Mouse (Mus musculus): Measurements from ENCODE around the gene Znfx1.
A peak's percentile ranks its signal among the peaks of the same experiment; 100 is the strongest.

Gene Znfx1

GRCm38 (mm10) chr2:167071641-167072601 is 9.1 kb upstream of the Znfx1 start:
- DNase-seq (ENCODE audit: low read depth, low spot score), result peak; percentile 96

- no peak for DNase-seq (ENCODE audit: low read depth, low spot score)
Observed at GRCm38 (mm10) chr2:167071266-167071640, 8.4 kb upstream of the Znfx1 start.

- DNase-seq (ENCODE audit: low read depth, low spot score), result no peak
Observed at GRCm38 (mm10) chr2:167070341-167070740, 7.5 kb upstream of the Znfx1 start.

- no peak for DNase-seq (ENCODE audit: low read depth, low spot score)
Observed at GRCm38 (mm10) chr2:167067575-167067974, 4.8 kb upstream of the Znfx1 start.

GRCm38 (mm10) chr2:167066528-167067516 is 4.0 kb upstream of the Znfx1 start:
- no peak for DNase-seq (ENCODE audit: low read depth, low spot score)

- no peak for DNase-seq (ENCODE audit: low read depth, low spot score)
Observed at GRCm38 (mm10) chr2:167066031-167066430, 3.2 kb upstream of the Znfx1 start.

- DNase-seq (ENCODE audit: low read depth, low spot score), result no peak
Observed at GRCm38 (mm10) chr2:167064601-167065295, 1.9 kb upstream of the Znfx1 start.

GRCm38 (mm10) chr2:167063906-167064496 is 1.2 kb upstream of the Znfx1 start:
- no peak for DNase-seq (ENCODE audit: low read depth, low spot score)

GRCm38 (mm10) chr2:167062497-167062911 is 311 bp downstream of the Znfx1 start:
- DNase-seq (ENCODE audit: low read depth, low spot score), result peak; percentile 71

- DNase-seq (ENCODE audit: low read depth, low spot score), result no peak
Observed at GRCm38 (mm10) chr2:167061381-167062034, 1.3 kb downstream of the Znfx1 start.

- no peak for DNase-seq (ENCODE audit: low read depth, low spot score)
Observed at GRCm38 (mm10) chr2:167060761-167061160, 2.1 kb downstream of the Znfx1 start.

GRCm38 (mm10) chr2:167060360-167060759 is 2.5 kb downstream of the Znfx1 start:
- DNase-seq (ENCODE audit: low read depth, low spot score), result no peak

- DNase-seq (ENCODE audit: low read depth, low spot score), result no peak
Observed at GRCm38 (mm10) chr2:167059960-167060359, 2.9 kb downstream of the Znfx1 start.

GRCm38 (mm10) chr2:167059536-167059935 is 3.3 kb downstream of the Znfx1 start:
- no peak for DNase-seq (ENCODE audit: low read depth, low spot score)

GRCm38 (mm10) chr2:167058814-167059387 is 3.9 kb downstream of the Znfx1 start:
- DNase-seq (ENCODE audit: low read depth, low spot score), result no peak

GRCm38 (mm10) chr2:167058201-167058600 is 4.6 kb downstream of the Znfx1 start:
- DNase-seq (ENCODE audit: low read depth, low spot score), result no peak

- DNase-seq (ENCODE audit: low read depth, low spot score), result no peak
Observed at GRCm38 (mm10) chr2:167056942-167057323, 5.9 kb downstream of the Znfx1 start.

- no peak for DNase-seq (ENCODE audit: low read depth, low spot score)
Observed at GRCm38 (mm10) chr2:167056210-167056941, 6.4 kb downstream of the Znfx1 start.

- DNase-seq (ENCODE audit: low read depth, low spot score), result no peak
Observed at GRCm38 (mm10) chr2:167055386-167055785, 7.4 kb downstream of the Znfx1 start.

Measured in retina, postnatal 7 days (tissue).